Mouse (Mus musculus) midbrain, embryonic 14.5 days (tissue): Measurements from ENCODE around the gene Cxcr5. TPM values are rescaled to one million over a fixed set of nuclear protein-coding genes. Genes with fewer than 3 reads are reported as not detected.

ENCODE experiments used
- ATAC-seq: fragments of 200-750 bp; cut with Nextera tagmentation; 2 replicates; pipeline ENCODE4 v1.8.0; 2017; ENCODE audit warnings: moderate number of reproducible peaks, moderate library complexity; ENCODE audit not compliant: low FRiP score, low TSS enrichment
- DNase-seq: peaks from one replicate; pipeline ENCODE4 v3.0.0-alpha.2; 2015
- H3K27ac ChIP-seq: fragments of 300-500 bp; sonication (generic); replicated peaks from 2 replicates; pipeline ENCODE4 v1.5.1; 2014; ENCODE audit warnings: mild to moderate bottlenecking, low read depth, low read length, moderate library complexity
- H3K27me3 ChIP-seq: fragments of 300-500 bp; sonication (generic); 2 replicates; pipeline ENCODE4 v1.6.1; 2014; ENCODE audit warnings: low read length, control low read depth, mixed read lengths; ENCODE audit not compliant: control insufficient read depth, insufficient read depth
- H3K36me3 ChIP-seq: fragments of 300-500 bp; sonication (generic); 2 replicates; pipeline ENCODE4 v1.6.1; 2014; ENCODE audit warnings: low read length, control low read depth; ENCODE audit not compliant: control insufficient read depth, insufficient read depth
- H3K4me1 ChIP-seq: fragments of 300-500 bp; sonication (generic); 2 replicates; pipeline ENCODE4 v1.6.1; 2014; ENCODE audit warnings: mild to moderate bottlenecking, antibody characterized with exemption, low read length, control low read depth; ENCODE audit not compliant: control insufficient read depth, insufficient read depth
- H3K4me2 ChIP-seq: fragments of 300-500 bp; sonication (generic); 2 replicates; pipeline ENCODE4 v1.6.1; 2014; ENCODE audit warnings: mild to moderate bottlenecking, low read length, moderate library complexity
- H3K4me3 ChIP-seq: fragments of 300-500 bp; sonication (generic); replicated peaks from 2 replicates; pipeline ENCODE4 v1.5.1; 2014; ENCODE audit warnings: low read depth, low read length
- H3K9ac ChIP-seq: fragments of 300-500 bp; sonication (generic); replicated peaks from 2 replicates; pipeline ENCODE4 v1.6.1; 2014; ENCODE audit warnings: mild to moderate bottlenecking, low read length, moderate library complexity
- H3K9me3 ChIP-seq: fragments of 300-500 bp; sonication (generic); 2 replicates; pipeline ENCODE4 v1.6.1; 2016; ENCODE audit warnings: low read length, control low read depth, mixed read lengths; ENCODE audit not compliant: control insufficient read depth
- WGBS: fragments of 180-500 bp; shearing (Covaris S2); extraction: QIAGEN DNeasy Blood & Tissue Kit; methylation state at CpG from one replicate; pipeline ENCODE4 v1.1.7; 2014; 5-methylcytosine and 5-hydroxymethylcytosine counted together
- polyA plus RNA-seq: library from polyadenylated mRNA; unstranded; fragments of >200 nt; fragmentation: Nextera tagmentation; extraction: Ambion mirVana; gene quantifications from 2 replicates; pipeline ENCODE4 v1.2.1, GENCODE M21; 2014

Gene Cxcr5
- polyA plus RNA-seq, 1 experiment from 2014 or later = not detected

DNA sequence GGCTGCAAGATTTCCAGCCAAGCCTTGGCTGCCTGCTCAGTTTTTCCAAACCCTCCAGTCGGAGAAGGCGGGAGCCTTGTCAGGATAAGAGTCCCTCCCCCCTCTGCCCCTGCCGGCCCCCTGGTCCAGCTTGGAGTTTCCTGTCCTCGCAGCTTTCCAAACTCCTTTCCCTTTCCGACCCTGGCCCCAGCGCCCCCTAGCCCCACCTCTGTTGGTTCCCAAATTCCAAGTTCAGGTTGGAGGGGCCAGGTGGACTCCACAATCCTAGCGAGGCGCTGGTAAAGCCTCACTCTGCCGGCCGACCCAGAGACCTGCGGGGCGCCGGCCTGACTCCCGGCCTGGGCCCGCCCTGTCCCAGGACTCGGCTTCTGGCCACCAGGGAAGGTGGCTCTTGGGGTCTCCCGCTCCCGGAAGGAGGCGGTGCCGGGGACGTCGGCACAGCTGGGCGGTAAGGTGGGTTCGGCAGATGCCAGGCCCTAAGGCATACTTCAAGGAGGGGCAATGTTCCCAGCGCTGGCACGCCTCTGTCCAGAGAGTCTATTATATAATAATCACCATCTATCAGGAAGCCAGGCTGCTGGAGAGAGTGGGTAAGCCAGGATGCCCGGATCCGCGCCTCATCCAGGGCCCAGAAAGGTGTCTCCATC is 82.6 kb downstream of the Cxcr5 start:
- H3K4me1 ChIP-seq = peaks cover 14% of the 10 kb centered on the region
- peak; percentile 63 for ATAC-seq
- WGBS = under 1% methylated on average over 29 of the region's 29 CpGs
- no peaks in the 10 kb centered on the region for H3K27me3 ChIP-seq
- no peaks in the 10 kb centered on the region for H3K9me3 ChIP-seq
- DNase-seq = peak; percentile 91
- H3K9ac ChIP-seq = peak overlapping the region; percentile 77
- peak overlapping the region; percentile 72 for H3K4me2 ChIP-seq
- peak overlapping the region; percentile 81 for H3K4me3 ChIP-seq
- peak overlapping the region; percentile 97 for H3K27ac ChIP-seq
- H3K36me3 ChIP-seq = no peaks in the 10 kb centered on the region

GRCm38 (mm10) chr9:44478229-44478921 is 83.3 kb downstream of the Cxcr5 start:
- DNase-seq (peak; percentile 94), ATAC-seq (peak; percentile 79)
- Histone ChIP-seq H3K27me3 (no peaks in the 10 kb centered on the region), H3K9me3 (no peaks in the 10 kb centered on the region), H3K4me3 (peak overlapping the region; percentile 81), H3K36me3 (no peaks in the 10 kb centered on the region), H3K9ac (peak overlapping the region; percentile 77), H3K4me2 (peak overlapping the region; percentile 72), H3K27ac (peak overlapping the region; percentile 97), H3K4me1 (peaks cover 11% of the 10 kb centered on the region; the same call in 1 of the 2 replicates)
- WGBS = under 1% methylated on average over 24 of the region's 27 CpGs

GRCm38 (mm10) chr9:44477339-44478228 is 84.1 kb downstream of the Cxcr5 start:
- Histone ChIP-seq H3K4me1 (peaks cover 11% of the 10 kb centered on the region; the same call in 1 of the 2 replicates), H3K9me3 (no peaks in the 10 kb centered on the region), H3K4me3 (peak overlapping the region; percentile 81), H3K36me3 (no peaks in the 10 kb centered on the region), H3K9ac (peak overlapping the region; percentile 77), H3K27me3 (no peaks in the 10 kb centered on the region), H3K4me2 (peak overlapping the region; percentile 72), H3K27ac (peak overlapping the region; percentile 97)
- DNase-seq = peak; percentile 88
- no peak for ATAC-seq
- 5% methylated on average over 24 of the region's 24 CpGs for WGBS

DNA sequence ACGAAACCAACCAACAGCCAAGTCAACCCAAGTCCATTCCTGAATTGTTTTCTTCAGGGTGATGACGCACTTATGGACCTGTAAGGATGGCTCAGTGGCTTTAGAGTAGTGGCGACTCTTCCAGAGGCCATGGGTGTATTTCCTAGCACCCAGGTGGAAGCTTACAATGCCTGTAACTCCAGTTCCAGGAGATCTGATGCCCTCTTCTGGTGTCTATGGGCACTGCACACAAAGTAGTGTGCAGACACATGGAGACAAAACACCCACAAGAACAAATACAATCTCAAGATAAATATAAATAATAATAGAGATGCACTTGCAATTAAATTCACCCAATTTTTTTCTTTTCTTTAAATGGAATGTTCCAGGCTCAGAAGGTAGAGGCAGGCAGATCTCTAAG is 85.7 kb downstream of the Cxcr5 start:
- Histone ChIP-seq H3K4me1 (peaks cover 11% of the 10 kb centered on the region; the same call in 1 of the 2 replicates), H3K4me2 (no peak overlapping the region), H3K4me3 (no peak overlapping the region), H3K27ac (no peak overlapping the region), H3K9ac (no peak overlapping the region), H3K27me3 (no peaks in the 10 kb centered on the region), H3K9me3 (no peaks in the 10 kb centered on the region), H3K36me3 (no peaks in the 10 kb centered on the region)
- 95% methylated on average over 3 of the region's 3 CpGs for WGBS
- ATAC-seq (no peak), DNase-seq (no peak)

DNA sequence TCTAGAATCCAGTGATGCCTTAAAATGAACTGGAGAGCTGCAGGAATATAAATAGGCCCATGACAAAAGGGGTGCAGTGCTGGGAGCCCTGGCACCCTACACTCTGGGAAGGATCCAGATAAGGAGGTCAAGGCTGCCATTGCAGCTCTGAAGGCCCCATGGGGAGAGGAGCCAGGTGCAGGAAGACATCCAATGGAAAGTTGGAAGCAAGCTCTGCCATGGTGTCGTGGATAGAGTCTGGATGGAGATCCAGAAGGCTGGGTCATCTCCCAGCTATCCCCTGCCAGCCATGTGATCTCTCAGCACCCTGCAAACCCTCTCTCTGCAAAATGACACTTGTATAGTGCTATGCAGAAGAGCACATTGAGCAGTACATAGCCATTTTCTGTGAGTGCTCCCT is 87.3 kb downstream of the Cxcr5 start:
- Histone ChIP-seq H3K4me3 (no peak overlapping the region), H3K27ac (no peak overlapping the region), H3K9me3 (no peaks in the 10 kb centered on the region), H3K27me3 (no peaks in the 10 kb centered on the region), H3K4me2 (no peak overlapping the region), H3K9ac (no peak overlapping the region), H3K36me3 (no peaks in the 10 kb centered on the region), H3K4me1 (peaks cover 8% of the 10 kb centered on the region; the same call in 1 of the 2 replicates)
- WGBS = 33% methylated on average over 1 of the region's 1 CpGs
- ATAC-seq = no peak
- DNase-seq = no peak

DNA sequence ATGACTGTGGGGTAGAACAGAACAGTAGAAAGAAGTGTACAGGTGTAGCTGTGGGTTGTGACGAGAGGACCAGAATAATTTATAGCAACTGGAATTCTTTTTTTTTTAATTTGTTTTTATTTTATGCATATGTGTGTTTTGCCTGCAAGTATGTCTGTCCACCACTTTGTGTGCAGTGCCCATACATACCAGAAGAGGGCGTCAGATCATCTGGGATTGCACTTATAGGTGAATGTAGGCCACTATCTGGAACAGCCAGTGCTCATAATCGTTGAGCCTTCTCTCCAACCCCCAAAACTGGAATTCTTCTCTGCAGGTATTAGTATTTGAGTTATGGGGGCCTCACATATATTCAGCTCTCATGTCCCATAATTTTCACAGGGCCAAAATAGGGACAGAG is 88.5 kb downstream of the Cxcr5 start:
- H3K4me1 ChIP-seq = peaks cover 18% of the 10 kb centered on the region
- H3K27ac ChIP-seq = no peak overlapping the region
- no peaks in the 10 kb centered on the region for H3K9me3 ChIP-seq
- H3K4me2 ChIP-seq = no peak overlapping the region
- ATAC-seq = no peak
- no peak for DNase-seq
- no peaks in the 10 kb centered on the region for H3K36me3 ChIP-seq
- H3K4me3 ChIP-seq = no peak overlapping the region
- no peak overlapping the region for H3K9ac ChIP-seq
- H3K27me3 ChIP-seq = no peaks in the 10 kb centered on the region
- 66% methylated on average over 3 of the region's 3 CpGs for WGBS

DNA sequence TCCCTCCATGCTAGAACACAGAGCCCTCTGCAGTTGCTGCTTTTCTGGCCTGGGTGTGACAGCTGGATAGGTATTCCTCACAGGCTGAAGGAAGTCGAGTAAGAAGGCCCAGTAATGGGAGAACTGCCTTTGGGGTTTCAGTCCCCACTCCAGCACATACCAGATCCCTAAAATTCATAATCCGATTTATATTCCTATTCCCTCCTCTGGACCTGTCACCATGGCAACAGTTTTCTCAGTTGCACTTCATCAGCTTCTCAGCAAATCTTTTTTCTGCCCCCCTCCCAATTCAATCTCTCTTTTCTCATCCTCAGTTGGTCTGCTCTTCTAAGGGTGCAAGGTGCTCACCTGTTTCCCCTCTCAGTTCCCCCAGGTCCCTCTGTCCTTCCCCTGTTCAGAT is 92.9 kb downstream of the Cxcr5 start:
- H3K27ac ChIP-seq = peak overlapping the region; percentile 60
- 33% methylated on average over 2 of the region's 2 CpGs for WGBS

GRCm38 (mm10) chr9:44468224-44468623 is 93.5 kb downstream of the Cxcr5 start:
- ATAC-seq (no peak), DNase-seq (no peak)
- Histone ChIP-seq H3K27me3 (no peaks in the 10 kb centered on the region), H3K4me3 (no peak overlapping the region), H3K9me3 (no peaks in the 10 kb centered on the region), H3K27ac (peak overlapping the region; percentile 60), H3K4me2 (no peak overlapping the region), H3K4me1 (peaks cover 19% of the 10 kb centered on the region), H3K9ac (no peak overlapping the region), H3K36me3 (no peaks in the 10 kb centered on the region)
- 64% methylated on average over 7 of the region's 7 CpGs for WGBS

More for the DNA sequence above, 92.9 kb downstream of the Cxcr5 start:
- Histone ChIP-seq H3K27me3 (no peaks in the 10 kb centered on the region), H3K4me3 (no peak overlapping the region), H3K9me3 (no peaks in the 10 kb centered on the region), H3K9ac (no peak overlapping the region), H3K36me3 (no peaks in the 10 kb centered on the region), H3K4me1 (peaks cover 19% of the 10 kb centered on the region), H3K4me2 (0 out of 2 replicates have a peak overlapping the region, but pooled peaks have one; percentile 8)
- DNase-seq (peak; percentile 70), ATAC-seq (no peak)
